ENCODE assay signal across 26 mouse cellular contexts in genomic region chr6:94008577-94008976, GRCm38 (mm10).
"Had no signal": no experiment of that assay in that cellular context is flagged by ENCODE, and none has a peak within 500 bp of the region (broad histone marks: within the 10 kb centered on the region; RNA-seq: fewer than 3 reads in every experiment).

No protein-coding gene starts in this region.

- ATAC-seq: hindbrain, postnatal 0 days; intestine, embryonic 16.5 days; liver, embryonic 12.5 days had no signal

- H3K9me3 ChIP-seq: heart, embryonic 13.5 days; heart, embryonic 15.5 days; kidney, embryonic 15.5 days; limb, embryonic 13.5 days; limb, embryonic 15.5 days; liver, embryonic 12.5 days had no signal

- H3K36me3 ChIP-seq: heart, embryonic 13.5 days; heart, embryonic 15.5 days; kidney, embryonic 15.5 days; limb, embryonic 13.5 days; limb, embryonic 15.5 days; liver, embryonic 12.5 days had no signal

- H3K4me1 ChIP-seq: heart, embryonic 15.5 days; liver, embryonic 12.5 days had no signal

- H3K4me2 ChIP-seq: heart, embryonic 11.5 days; heart, embryonic 13.5 days; heart, embryonic 15.5 days; kidney, embryonic 15.5 days; limb, embryonic 13.5 days; limb, embryonic 15.5 days; liver, embryonic 12.5 days had no signal

- H3K27me3 ChIP-seq: heart, embryonic 13.5 days; heart, embryonic 15.5 days; kidney, embryonic 15.5 days; limb, embryonic 13.5 days; limb, embryonic 15.5 days; liver, embryonic 12.5 days had no signal

- H3K27ac ChIP-seq: heart, adult 2 months; heart, embryonic 13.5 days; heart, embryonic 15.5 days; hindbrain, postnatal 0 days; kidney, embryonic 15.5 days; kidney, postnatal 0 days; limb, embryonic 13.5 days; limb, embryonic 15.5 days; liver, embryonic 12.5 days; liver, embryonic 14.5 days had no signal

- H3K4me3 ChIP-seq: heart, adult 2 months; heart, embryonic 13.5 days; heart, embryonic 15.5 days; kidney, embryonic 15.5 days; limb, embryonic 13.5 days; limb, embryonic 15.5 days; liver, embryonic 12.5 days had no signal

- DNase-seq: gastrocnemius, postnatal 14 days; gastrocnemius, postnatal 36 days; heart, adult 11 months; heart, adult 2 months; heart, postnatal 14 days; heart, postnatal 36 days; kidney, adult 11 months; kidney, adult 2 months; kidney, adult 9 months; kidney, postnatal 14 days; kidney, postnatal 36 days; layer of hippocampus, adult 9-11 months; layer of hippocampus, postnatal 36 days; left cerebral cortex, postnatal 4 days; lung, adult 18-20 months had no signal

- H3K9ac ChIP-seq: heart, embryonic 13.5 days; heart, embryonic 15.5 days; kidney, embryonic 15.5 days; limb, embryonic 13.5 days; limb, embryonic 15.5 days; liver, embryonic 12.5 days; liver, embryonic 14.5 days had no signal
